Mouse (Mus musculus): ENCODE data around the gene Fuom.

GRCm38 (mm10) chr7:140047811-140048311, 54.4 kb downstream of the Fuom start:
- TF ChIP-seq EP300 (IDR thresholded peaks at IDR 0.05; ENCODE audit: insufficient read depth, low read depth, low read length) (no peak), CTCF (IDR thresholded peaks at IDR 0.05) (no peak)

All from heart, adult 2 months (tissue).